Mouse (Mus musculus): ENCODE measurements at regions not wholly inside any gene's neighbourhood (a gene's known extent, or its start where the extent isn't known, plus 50 kb on each side); places are given as distances from the start of the nearest gene placed in this dataset.

DNA sequence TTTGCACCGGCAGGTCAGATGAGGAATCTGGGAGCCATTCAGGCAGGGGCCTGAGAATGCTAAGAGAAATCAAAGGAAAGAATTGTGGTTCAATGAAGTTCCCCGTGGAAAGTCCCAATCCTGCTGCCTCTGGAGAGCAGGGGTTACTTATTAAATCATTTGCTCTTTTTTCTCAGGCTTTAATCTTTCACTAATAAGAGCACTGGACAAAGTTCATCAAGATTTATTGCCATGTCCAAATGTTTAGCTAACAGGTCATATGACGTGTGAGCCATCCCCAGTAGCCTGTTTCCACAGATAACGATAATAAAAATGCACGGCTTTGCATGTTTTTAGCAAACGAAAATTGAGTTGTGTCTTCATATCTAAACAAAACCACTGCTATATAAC is 62.6 kb upstream of the Prkg2 start:
- Histone ChIP-seq H3K9me3 (ENCODE audit: low read length) (no peaks in the 10 kb centered on the region), H3K4me2 (replicated peaks; ENCODE audit: low read depth, low read length) (no peak overlapping the region), H3K36me3 (ENCODE audit: insufficient read depth, low read length) (no peaks in the 10 kb centered on the region), H3K9ac (replicated peaks; ENCODE audit: low read length) (no peak overlapping the region), H3K4me3 (ENCODE audit: low read length) (no peak overlapping the region), H3K27me3 (ENCODE audit: insufficient read depth, low read length) (no peaks in the 10 kb centered on the region), H3K4me1 (ENCODE audit: insufficient read depth, low read length) (no peaks in the 10 kb centered on the region), H3K27ac (ENCODE audit: low read length) (no peak overlapping the region)
- WGBS, result 59% methylated on average over 6 of the region's 6 CpGs
- 0 out of 2 replicates have a peak, but pooled peaks have one; percentile 27 for ATAC-seq (ENCODE audit: low FRiP score, low TSS enrichment)

DNA sequence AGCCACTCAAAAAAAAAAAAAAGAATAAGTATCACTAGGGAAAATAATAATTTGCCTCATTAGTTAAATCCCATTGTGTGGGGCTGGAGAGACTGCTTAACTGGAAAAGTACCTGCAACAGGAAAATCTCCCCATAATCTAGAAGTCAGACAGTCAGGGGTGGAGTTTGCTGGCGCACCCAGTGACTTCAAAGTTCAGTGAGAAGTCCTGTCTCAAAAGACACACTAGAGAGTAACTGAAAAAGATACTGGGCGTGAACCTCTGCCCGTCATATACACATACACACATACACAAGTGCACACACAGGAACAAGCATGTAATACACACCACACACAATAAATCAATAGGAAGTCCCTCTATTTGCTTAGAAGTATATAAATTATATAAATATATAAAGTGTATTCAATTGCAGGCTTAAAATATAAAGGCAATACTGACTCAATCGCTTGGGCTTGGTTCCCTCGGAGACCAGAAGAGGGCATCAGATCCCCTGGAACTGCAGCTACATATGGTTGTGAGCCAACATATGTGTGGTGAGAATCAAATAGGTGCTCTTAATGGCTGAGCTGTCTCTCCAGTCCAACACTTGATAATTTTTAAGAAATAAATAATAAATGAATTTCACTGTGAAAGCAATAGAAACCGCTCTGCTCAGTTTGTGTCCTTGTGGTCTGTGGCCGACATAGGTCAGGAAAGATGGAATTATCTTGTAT is 62.0 kb upstream of the Prkg2 start:
- Histone ChIP-seq H3K9ac (replicated peaks; ENCODE audit: low read length) (no peak overlapping the region), H3K27ac (ENCODE audit: low read length) (no peak overlapping the region), H3K4me1 (ENCODE audit: insufficient read depth, low read length) (no peaks in the 10 kb centered on the region), H3K36me3 (ENCODE audit: insufficient read depth, low read length) (no peaks in the 10 kb centered on the region), H3K4me2 (replicated peaks; ENCODE audit: low read depth, low read length) (no peak overlapping the region), H3K27me3 (ENCODE audit: insufficient read depth, low read length) (no peaks in the 10 kb centered on the region), H3K9me3 (ENCODE audit: low read length) (no peaks in the 10 kb centered on the region), H3K4me3 (ENCODE audit: low read length) (no peak overlapping the region)
- 92% methylated on average over 7 of the region's 7 CpGs for WGBS
- no peak for ATAC-seq (ENCODE audit: low FRiP score, low TSS enrichment)

Data from kidney, embryonic 16.5 days (tissue).